Mouse (Mus musculus): ENCODE data around the gene Hsph1. TPM values are rescaled to one million over a fixed set of nuclear protein-coding genes. Genes with fewer than 3 reads are reported as not detected.

Gene Hsph1
- polyA plus RNA-seq, 1 experiment from 2014 or later: 118 TPM

GRCm38 (mm10) chr5:149648196-149648595, 12.0 kb upstream of the Hsph1 start:
- 80% methylated on average over 4 of the region's 4 CpGs for WGBS
- Histone ChIP-seq H3K9me3 (ENCODE audit: control insufficient read depth, low read length) (no peaks in the 10 kb centered on the region), H3K4me3 (ENCODE audit: low read depth, low read length) (no peak overlapping the region), H3K4me2 (replicated peaks; ENCODE audit: low read depth, low read length) (no peak overlapping the region), H3K4me1 (replicated peaks; ENCODE audit: control insufficient read depth, insufficient read depth, low read length) (no peaks in the 10 kb centered on the region), H3K36me3 (ENCODE audit: control insufficient read depth, insufficient read depth, low read length) (no peaks in the 10 kb centered on the region), H3K27me3 (ENCODE audit: control insufficient read depth, insufficient read depth, low read length) (no peaks in the 10 kb centered on the region), H3K9ac (ENCODE audit: low read depth, low read length) (no peak overlapping the region), H3K27ac (ENCODE audit: low read depth, low read length) (no peak overlapping the region)
- DNase-seq (ENCODE audit: low spot score) (no peak), ATAC-seq (ENCODE audit: low FRiP score) (no peak)

- Histone ChIP-seq H3K4me1 (replicated peaks; ENCODE audit: control insufficient read depth, insufficient read depth, low read length) (no peaks in the 10 kb centered on the region), H3K27me3 (ENCODE audit: control insufficient read depth, insufficient read depth, low read length) (no peaks in the 10 kb centered on the region), H3K9me3 (ENCODE audit: control insufficient read depth, low read length) (no peaks in the 10 kb centered on the region), H3K4me2 (replicated peaks; ENCODE audit: low read depth, low read length) (no peak overlapping the region), H3K4me3 (ENCODE audit: low read depth, low read length) (no peak overlapping the region), H3K36me3 (ENCODE audit: control insufficient read depth, insufficient read depth, low read length) (no peaks in the 10 kb centered on the region), H3K27ac (ENCODE audit: low read depth, low read length) (no peak overlapping the region), H3K9ac (ENCODE audit: low read depth, low read length) (no peak overlapping the region)
- 66% methylated on average over 8 of the region's 8 CpGs for WGBS
- DNase-seq (ENCODE audit: low spot score) (no peak), ATAC-seq (ENCODE audit: low FRiP score) (no peak)
Measured at GRCm38 (mm10) chr5:149647367-149648115, 11.4 kb upstream of the Hsph1 start.

GRCm38 (mm10) chr5:149642783-149643509, 6.8 kb upstream of the Hsph1 start:
- 83% methylated on average over 11 of the region's 11 CpGs for whole genome bisulfite sequencing
- no peaks in the 10 kb centered on the region for H3K9me3 ChIP-seq (ENCODE audit: control insufficient read depth, low read length)
- ATAC-seq (ENCODE audit: low FRiP score) (no peak), DNase-seq (ENCODE audit: low spot score) (no peak)
- no peak overlapping the region for H3K4me3 ChIP-seq (ENCODE audit: low read depth, low read length)
- no peaks in the 10 kb centered on the region for H3K36me3 ChIP-seq (ENCODE audit: control insufficient read depth, insufficient read depth, low read length)
- H3K4me1 ChIP-seq (replicated peaks; ENCODE audit: control insufficient read depth, insufficient read depth, low read length): no peaks in the 10 kb centered on the region
- no peak overlapping the region for H3K9ac ChIP-seq (ENCODE audit: low read depth, low read length)
- H3K27me3 ChIP-seq (ENCODE audit: control insufficient read depth, insufficient read depth, low read length): no peaks in the 10 kb centered on the region
- H3K4me2 ChIP-seq (replicated peaks; ENCODE audit: low read depth, low read length): no peak overlapping the region
- no peak overlapping the region for H3K27ac ChIP-seq (ENCODE audit: low read depth, low read length)

DNA sequence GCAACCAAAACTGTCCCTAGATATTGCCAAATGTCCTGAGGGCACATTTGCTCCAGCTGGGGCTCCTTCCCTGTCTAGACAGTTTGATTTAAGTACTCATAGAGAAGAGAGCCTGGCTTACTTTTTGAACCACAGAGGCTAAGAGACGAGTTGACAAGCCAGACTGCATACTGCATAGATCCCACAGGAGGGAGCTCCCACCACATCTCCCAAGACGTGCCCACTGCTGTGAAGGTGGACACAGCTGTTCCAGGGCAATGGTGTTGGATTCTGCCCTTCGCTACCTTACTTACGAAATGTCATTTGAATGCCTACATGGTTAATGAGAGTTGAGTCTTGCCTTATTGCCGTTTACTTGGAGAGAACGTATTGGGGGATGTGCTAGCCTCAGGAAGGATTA, 6.2 kb upstream of the Hsph1 start:
- no peak for ATAC-seq (ENCODE audit: low FRiP score)
- no peak overlapping the region for H3K4me3 ChIP-seq (ENCODE audit: low read depth, low read length)

DNA sequence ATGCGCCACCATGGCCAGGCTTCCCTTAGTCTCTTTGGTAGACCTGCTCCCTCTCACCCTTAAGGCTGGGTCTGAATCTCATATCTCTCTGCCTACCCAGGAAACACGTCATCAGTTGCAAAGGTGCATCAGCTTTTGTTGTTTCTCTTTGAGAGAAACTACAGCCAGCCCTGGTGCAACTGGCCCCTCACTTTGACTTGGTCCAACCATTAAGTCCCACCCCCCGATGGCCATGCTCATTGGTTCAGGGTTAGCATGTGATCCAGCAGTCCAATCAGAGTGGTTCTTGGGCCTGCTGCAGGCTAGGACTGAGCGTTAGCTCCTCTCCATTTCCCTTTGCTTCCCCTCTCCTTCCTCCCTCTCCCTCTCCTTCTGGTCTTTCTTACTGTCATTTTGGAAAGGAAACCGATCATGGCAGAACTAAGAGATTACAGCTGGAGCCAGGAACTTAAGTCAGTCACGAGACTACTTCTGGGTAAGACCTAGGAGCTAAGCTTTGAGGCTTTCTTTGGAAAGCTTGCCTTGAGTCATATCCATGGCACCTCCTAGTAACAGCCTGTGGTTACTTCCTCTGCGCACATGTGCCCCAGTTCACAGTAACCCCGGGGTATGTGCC, 5.2 kb upstream of the Hsph1 start:
- H3K27ac ChIP-seq (ENCODE audit: low read depth, low read length): no peak overlapping the region
- no peaks in the 10 kb centered on the region for H3K36me3 ChIP-seq (ENCODE audit: control insufficient read depth, insufficient read depth, low read length)
- H3K27me3 ChIP-seq (ENCODE audit: control insufficient read depth, insufficient read depth, low read length): no peaks in the 10 kb centered on the region
- DNase-seq (ENCODE audit: low spot score) (no peak), ATAC-seq (ENCODE audit: low FRiP score) (no peak)
- no peak overlapping the region for H3K4me3 ChIP-seq (ENCODE audit: low read depth, low read length)
- no peaks in the 10 kb centered on the region for H3K9me3 ChIP-seq (ENCODE audit: control insufficient read depth, low read length)
- no peaks in the 10 kb centered on the region for H3K4me1 ChIP-seq (replicated peaks; ENCODE audit: control insufficient read depth, insufficient read depth, low read length)
- H3K4me2 ChIP-seq (replicated peaks; ENCODE audit: low read depth, low read length): no peak overlapping the region
- 91% methylated on average over 8 of the region's 8 CpGs for WGBS
- H3K9ac ChIP-seq (ENCODE audit: low read depth, low read length): no peak overlapping the region

More for the DNA sequence above, 6.2 kb upstream of the Hsph1 start:
- no peaks in the 10 kb centered on the region for H3K27me3 ChIP-seq (ENCODE audit: control insufficient read depth, insufficient read depth, low read length)
- H3K9ac ChIP-seq (ENCODE audit: low read depth, low read length): no peak overlapping the region
- no peaks in the 10 kb centered on the region for H3K9me3 ChIP-seq (ENCODE audit: control insufficient read depth, low read length)
- no peak for DNase-seq (ENCODE audit: low spot score)
- WGBS: 63% methylated on average over 6 of the region's 6 CpGs
- no peaks in the 10 kb centered on the region for H3K4me1 ChIP-seq (replicated peaks; ENCODE audit: control insufficient read depth, insufficient read depth, low read length)
- no peak overlapping the region for H3K27ac ChIP-seq (ENCODE audit: low read depth, low read length)
- no peak overlapping the region for H3K4me2 ChIP-seq (replicated peaks; ENCODE audit: low read depth, low read length)
- no peaks in the 10 kb centered on the region for H3K36me3 ChIP-seq (ENCODE audit: control insufficient read depth, insufficient read depth, low read length)

DNA sequence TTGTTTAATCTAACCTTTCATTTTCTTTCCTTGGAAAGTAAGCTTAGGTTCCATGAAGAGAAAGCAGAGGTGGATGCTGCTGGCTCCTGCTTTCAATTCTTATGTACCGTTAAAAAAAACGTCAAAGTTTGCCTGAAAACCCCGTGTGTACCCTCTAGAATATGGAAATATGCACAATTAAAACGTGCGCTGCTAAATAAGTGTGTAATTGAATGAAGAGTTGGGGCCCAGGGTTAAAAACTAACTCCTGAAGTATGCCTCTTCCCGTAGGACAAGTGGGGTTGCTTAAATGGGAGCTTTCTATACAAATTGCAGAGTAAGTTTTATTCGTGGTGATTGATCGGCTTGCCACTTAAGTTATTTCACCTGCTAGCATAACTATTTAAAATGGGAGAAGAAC, 1.1 kb upstream of the Hsph1 start:
- 69% methylated on average over 8 of the region's 8 CpGs for WGBS
- Histone ChIP-seq H3K9ac (ENCODE audit: low read depth, low read length) (peak overlapping the region; percentile 40), H3K27ac (ENCODE audit: low read depth, low read length) (no peak overlapping the region), H3K9me3 (ENCODE audit: control insufficient read depth, low read length) (no peaks in the 10 kb centered on the region), H3K4me2 (replicated peaks; ENCODE audit: low read depth, low read length) (peak overlapping the region; percentile 95; the same call in 1 of the 2 replicates), H3K4me1 (replicated peaks; ENCODE audit: control insufficient read depth, insufficient read depth, low read length) (peaks cover 6% of the 10 kb centered on the region), H3K36me3 (ENCODE audit: control insufficient read depth, insufficient read depth, low read length) (no peaks in the 10 kb centered on the region), H3K4me3 (ENCODE audit: low read depth, low read length) (peak overlapping the region; percentile 77; the same call in 1 of the 2 replicates), H3K27me3 (ENCODE audit: control insufficient read depth, insufficient read depth, low read length) (no peaks in the 10 kb centered on the region)
- ATAC-seq (ENCODE audit: low FRiP score): no peak
- DNase-seq (ENCODE audit: low spot score): peak; percentile 45

DNA sequence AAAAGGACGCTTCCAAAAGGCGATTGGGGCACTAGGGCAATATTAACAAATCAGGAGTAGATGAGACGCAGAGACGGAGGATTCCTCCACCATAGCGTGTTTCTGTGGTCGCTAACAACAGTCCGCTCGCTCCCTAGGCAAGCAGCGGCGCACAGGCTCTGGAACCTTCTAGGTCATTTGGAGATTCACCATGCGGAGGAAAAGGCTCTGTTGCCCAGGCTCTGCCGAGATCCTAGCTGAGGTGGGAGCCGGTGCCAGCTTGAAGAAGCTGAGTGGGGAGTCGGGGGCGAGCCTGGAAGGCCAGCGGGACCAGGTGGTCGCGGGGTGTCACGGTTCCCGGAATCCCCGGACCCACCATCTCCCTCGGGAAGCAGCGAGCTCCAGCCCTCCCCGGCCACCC, 620 bp downstream of the Hsph1 start:
- H3K9me3 ChIP-seq (ENCODE audit: control insufficient read depth, low read length): no peaks in the 10 kb centered on the region
- H3K4me3 ChIP-seq (ENCODE audit: low read depth, low read length): peak overlapping the region; percentile 77
- H3K9ac ChIP-seq (ENCODE audit: low read depth, low read length): peak overlapping the region; percentile 77
- no peaks in the 10 kb centered on the region for H3K36me3 ChIP-seq (ENCODE audit: control insufficient read depth, insufficient read depth, low read length)
- ATAC-seq (ENCODE audit: low FRiP score) (no peak), DNase-seq (ENCODE audit: low spot score) (peak; percentile 55)
- peak overlapping the region; percentile 95 for H3K4me2 ChIP-seq (replicated peaks; ENCODE audit: low read depth, low read length)
- H3K4me1 ChIP-seq (replicated peaks; ENCODE audit: control insufficient read depth, insufficient read depth, low read length): peaks cover 6% of the 10 kb centered on the region
- H3K27me3 ChIP-seq (ENCODE audit: control insufficient read depth, insufficient read depth, low read length): no peaks in the 10 kb centered on the region
- WGBS: under 1% methylated on average over 22 of the region's 24 CpGs
- peak overlapping the region; percentile 81 for H3K27ac ChIP-seq (ENCODE audit: low read depth, low read length)

DNA sequence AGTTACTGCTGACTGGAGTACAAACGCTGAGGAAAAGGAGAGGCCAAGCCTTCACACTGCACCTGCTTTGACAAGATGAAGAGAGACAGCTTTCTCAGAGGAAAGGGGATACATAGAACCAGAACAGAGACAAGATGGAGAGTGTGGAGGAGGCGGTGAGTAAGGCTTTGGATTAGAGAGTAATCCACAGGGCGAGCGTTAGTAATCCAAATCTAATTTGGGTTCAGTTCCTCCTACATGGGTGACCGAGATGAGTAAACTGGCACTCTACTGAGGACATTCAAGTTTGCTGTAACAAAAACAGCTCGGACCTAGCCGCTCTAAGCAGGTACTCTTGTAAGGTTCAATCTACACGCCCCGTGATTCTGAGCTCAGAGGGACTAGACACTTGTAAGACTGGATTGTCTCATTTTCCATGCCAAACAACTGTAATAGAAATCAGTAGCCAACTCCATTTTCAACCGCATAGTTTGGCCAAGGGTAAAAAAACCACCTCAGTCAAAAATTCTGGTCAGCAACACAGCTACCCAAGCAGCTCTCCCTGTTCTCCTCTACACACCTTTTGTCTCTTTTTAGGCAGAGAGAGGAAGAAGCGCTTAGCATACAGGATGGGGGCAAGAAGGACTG, 1.7 kb downstream of the Hsph1 start:
- no peak overlapping the region for H3K27ac ChIP-seq (ENCODE audit: low read depth, low read length)
- no peaks in the 10 kb centered on the region for H3K27me3 ChIP-seq (ENCODE audit: control insufficient read depth, insufficient read depth, low read length)
- no peak for DNase-seq (ENCODE audit: low spot score)
- peak overlapping the region; percentile 77 for H3K9ac ChIP-seq (ENCODE audit: low read depth, low read length)
- no peaks in the 10 kb centered on the region; the same call in 1 of the 2 replicates for H3K36me3 ChIP-seq (ENCODE audit: control insufficient read depth, insufficient read depth, low read length)
- H3K4me3 ChIP-seq (ENCODE audit: low read depth, low read length): peak overlapping the region; percentile 77
- ATAC-seq (ENCODE audit: low FRiP score): no peak
- H3K4me1 ChIP-seq (replicated peaks; ENCODE audit: control insufficient read depth, insufficient read depth, low read length): peaks cover 6% of the 10 kb centered on the region
- peak overlapping the region; percentile 95 for H3K4me2 ChIP-seq (replicated peaks; ENCODE audit: low read depth, low read length)
- H3K9me3 ChIP-seq (ENCODE audit: control insufficient read depth, low read length): no peaks in the 10 kb centered on the region
- WGBS: 82% methylated on average over 11 of the region's 11 CpGs

Measured in hindbrain, embryonic 11.5 days (tissue).